Mouse (Mus musculus): ENCODE measurements around the gene Pbx1. TPM values are rescaled to one million over a fixed set of nuclear protein-coding genes. Genes with fewer than 3 reads are reported as not detected.

The Pbx1 gene
- polyA plus RNA-seq, 1 experiment from 2014 or later, result 114 TPM

- Histone ChIP-seq H3K27ac (replicated peaks; ENCODE audit: low read depth, low read length) (peak overlapping the region; percentile 50; the same call in 1 of the 2 replicates), H3K4me1 (ENCODE audit: control insufficient read depth, insufficient read depth, low read length) (peaks cover 33% of the 10 kb centered on the region), H3K27me3 (ENCODE audit: control insufficient read depth, insufficient read depth, low read length) (no peaks in the 10 kb centered on the region), H3K9me3 (ENCODE audit: control insufficient read depth, low read length) (no peaks in the 10 kb centered on the region), H3K4me3 (replicated peaks; ENCODE audit: low read depth, low read length) (no peak overlapping the region), H3K9ac (replicated peaks; ENCODE audit: low read length) (peak overlapping the region; percentile 32; the same call in 1 of the 2 replicates), H3K4me2 (ENCODE audit: low read length) (peak overlapping the region; percentile 37), H3K36me3 (ENCODE audit: control insufficient read depth, insufficient read depth, low read length) (peaks cover 16% of the 10 kb centered on the region)
- 21% methylated on average over 6 of the region's 6 CpGs for WGBS
- peak; percentile 64 for DNase-seq
- no peak for ATAC-seq (ENCODE audit: low FRiP score, low TSS enrichment)
Measured at GRCm38 (mm10) chr1:168417626-168418025, 14.4 kb downstream of the Pbx1 start.

DNA sequence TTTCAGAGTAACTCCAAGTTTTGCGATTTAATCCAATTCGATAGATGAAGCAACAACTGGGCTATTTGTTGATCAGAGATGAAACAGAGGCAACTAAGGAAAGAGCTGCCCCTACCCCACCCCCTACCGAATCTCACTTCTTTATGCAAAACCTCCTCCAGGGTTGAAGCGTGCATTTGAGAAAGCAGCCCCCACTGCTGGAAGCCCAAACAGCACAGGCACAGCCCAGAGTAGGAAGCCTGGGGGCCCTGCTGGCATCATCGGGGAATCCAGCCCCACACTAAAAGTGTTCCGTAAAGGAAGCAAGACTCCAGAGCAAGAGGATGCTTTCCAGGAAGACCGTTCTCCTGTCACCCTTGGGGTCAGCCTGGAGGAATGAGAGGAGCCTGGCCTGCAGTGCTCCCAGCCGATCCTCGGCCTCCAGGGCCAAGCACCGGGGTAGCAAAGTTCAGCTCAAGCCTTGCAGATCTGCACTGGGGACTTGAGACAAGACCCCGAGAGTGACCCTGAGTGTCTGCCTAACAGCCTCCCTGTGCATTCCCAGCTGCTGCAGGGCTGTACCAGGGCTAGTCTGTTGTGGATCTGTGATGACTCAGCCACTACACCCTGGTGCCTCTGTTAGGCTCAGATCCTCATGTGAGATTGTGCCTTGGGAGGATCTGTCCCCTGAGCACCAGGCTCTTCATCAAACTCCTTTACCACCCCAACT is 15.2 kb downstream of the Pbx1 start:
- Histone ChIP-seq H3K27ac (replicated peaks; ENCODE audit: low read depth, low read length) (peak overlapping the region; percentile 22; the same call in 1 of the 2 replicates), H3K36me3 (ENCODE audit: control insufficient read depth, insufficient read depth, low read length) (peaks cover 16% of the 10 kb centered on the region), H3K4me3 (replicated peaks; ENCODE audit: low read depth, low read length) (no peak overlapping the region), H3K9ac (replicated peaks; ENCODE audit: low read length) (no peak overlapping the region), H3K4me1 (ENCODE audit: control insufficient read depth, insufficient read depth, low read length) (peaks cover 33% of the 10 kb centered on the region), H3K27me3 (ENCODE audit: control insufficient read depth, insufficient read depth, low read length) (no peaks in the 10 kb centered on the region), H3K9me3 (ENCODE audit: control insufficient read depth, low read length) (no peaks in the 10 kb centered on the region), H3K4me2 (ENCODE audit: low read length) (peak overlapping the region; percentile 37)
- ATAC-seq (ENCODE audit: low FRiP score, low TSS enrichment), result no peak; the same call in 1 of the 2 replicates
- 12% methylated on average over 11 of the region's 11 CpGs for WGBS
- DNase-seq, result no peak

- 4% methylated on average over 10 of the region's 10 CpGs for WGBS
- Histone ChIP-seq H3K36me3 (ENCODE audit: control insufficient read depth, insufficient read depth, low read length) (peaks cover 31% of the 10 kb centered on the region), H3K27me3 (ENCODE audit: control insufficient read depth, insufficient read depth, low read length) (no peaks in the 10 kb centered on the region), H3K9me3 (ENCODE audit: control insufficient read depth, low read length) (no peaks in the 10 kb centered on the region), H3K27ac (replicated peaks; ENCODE audit: low read depth, low read length) (no peak overlapping the region), H3K4me3 (replicated peaks; ENCODE audit: low read depth, low read length) (no peak overlapping the region), H3K9ac (replicated peaks; ENCODE audit: low read length) (no peak overlapping the region), H3K4me1 (ENCODE audit: control insufficient read depth, insufficient read depth, low read length) (peaks cover 23% of the 10 kb centered on the region; the same call in 1 of the 2 replicates), H3K4me2 (ENCODE audit: low read length) (0 out of 2 replicates have a peak overlapping the region, but pooled peaks have one; percentile 11)
- DNase-seq, result no peak
- peak; percentile 64 for ATAC-seq (ENCODE audit: low FRiP score, low TSS enrichment)
Measured at GRCm38 (mm10) chr1:168410611-168411010, 21.5 kb downstream of the Pbx1 start.

DNA sequence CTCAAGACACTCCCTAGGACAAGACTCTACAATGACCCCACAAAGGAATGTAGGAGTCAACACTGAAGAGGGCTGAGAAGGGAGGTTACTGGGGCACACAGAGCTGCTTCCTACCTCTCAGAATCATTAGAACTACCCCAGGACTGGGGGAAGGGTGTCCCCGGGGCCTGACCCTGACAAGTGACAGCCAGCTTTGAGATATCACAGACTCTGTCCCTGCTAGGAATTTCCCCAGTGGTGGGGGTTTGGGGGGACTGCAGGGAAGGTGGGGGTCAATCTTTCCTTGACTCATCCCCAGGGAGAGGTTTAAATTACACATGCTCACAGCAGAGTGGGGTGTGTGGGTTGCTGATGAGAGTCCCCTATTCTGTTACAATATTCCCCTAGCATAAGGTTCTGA is 22.0 kb downstream of the Pbx1 start:
- no peak for ATAC-seq (ENCODE audit: low FRiP score, low TSS enrichment)

GRCm38 (mm10) chr1:168408757-168409156 is 23.3 kb downstream of the Pbx1 start:
- no peaks in the 10 kb centered on the region for H3K9me3 ChIP-seq (ENCODE audit: control insufficient read depth, low read length)
- peaks cover 18% of the 10 kb centered on the region; the same call in 1 of the 2 replicates for H3K4me1 ChIP-seq (ENCODE audit: control insufficient read depth, insufficient read depth, low read length)
- H3K4me3 ChIP-seq (replicated peaks; ENCODE audit: low read depth, low read length), result no peak overlapping the region
- H3K27ac ChIP-seq (replicated peaks; ENCODE audit: low read depth, low read length), result no peak overlapping the region
- H3K27me3 ChIP-seq (ENCODE audit: control insufficient read depth, insufficient read depth, low read length), result no peaks in the 10 kb centered on the region
- H3K36me3 ChIP-seq (ENCODE audit: control insufficient read depth, insufficient read depth, low read length), result peaks cover 30% of the 10 kb centered on the region
- H3K9ac ChIP-seq (replicated peaks; ENCODE audit: low read length), result no peak overlapping the region
- DNase-seq (no peak), ATAC-seq (ENCODE audit: low FRiP score, low TSS enrichment) (no peak)
- H3K4me2 ChIP-seq (ENCODE audit: low read length), result no peak overlapping the region
- whole genome bisulfite sequencing, result 65% methylated on average over 10 of the region's 10 CpGs

More for the DNA sequence above, 22.0 kb downstream of the Pbx1 start:
- Histone ChIP-seq H3K36me3 (ENCODE audit: control insufficient read depth, insufficient read depth, low read length) (peaks cover 31% of the 10 kb centered on the region), H3K4me1 (ENCODE audit: control insufficient read depth, insufficient read depth, low read length) (peaks cover 19% of the 10 kb centered on the region; the same call in 1 of the 2 replicates), H3K4me3 (replicated peaks; ENCODE audit: low read depth, low read length) (no peak overlapping the region), H3K27ac (replicated peaks; ENCODE audit: low read depth, low read length) (no peak overlapping the region), H3K9ac (replicated peaks; ENCODE audit: low read length) (no peak overlapping the region), H3K9me3 (ENCODE audit: control insufficient read depth, low read length) (no peaks in the 10 kb centered on the region), H3K4me2 (ENCODE audit: low read length) (no peak overlapping the region), H3K27me3 (ENCODE audit: control insufficient read depth, insufficient read depth, low read length) (no peaks in the 10 kb centered on the region)
- no peak for DNase-seq
- 11% methylated on average over 1 of the region's 1 CpGs for WGBS

GRCm38 (mm10) chr1:168407958-168408357 is 24.1 kb downstream of the Pbx1 start:
- Histone ChIP-seq H3K9me3 (ENCODE audit: control insufficient read depth, low read length) (no peaks in the 10 kb centered on the region), H3K36me3 (ENCODE audit: control insufficient read depth, insufficient read depth, low read length) (peaks cover 25% of the 10 kb centered on the region), H3K4me1 (ENCODE audit: control insufficient read depth, insufficient read depth, low read length) (peaks cover 24% of the 10 kb centered on the region; the same call in 1 of the 2 replicates), H3K9ac (replicated peaks; ENCODE audit: low read length) (no peak overlapping the region), H3K27ac (replicated peaks; ENCODE audit: low read depth, low read length) (no peak overlapping the region), H3K27me3 (ENCODE audit: control insufficient read depth, insufficient read depth, low read length) (no peaks in the 10 kb centered on the region), H3K4me3 (replicated peaks; ENCODE audit: low read depth, low read length) (no peak overlapping the region), H3K4me2 (ENCODE audit: low read length) (no peak overlapping the region)
- DNase-seq, result no peak
- ATAC-seq (ENCODE audit: low FRiP score, low TSS enrichment), result no peak
- WGBS, result 83% methylated on average over 7 of the region's 7 CpGs

DNA sequence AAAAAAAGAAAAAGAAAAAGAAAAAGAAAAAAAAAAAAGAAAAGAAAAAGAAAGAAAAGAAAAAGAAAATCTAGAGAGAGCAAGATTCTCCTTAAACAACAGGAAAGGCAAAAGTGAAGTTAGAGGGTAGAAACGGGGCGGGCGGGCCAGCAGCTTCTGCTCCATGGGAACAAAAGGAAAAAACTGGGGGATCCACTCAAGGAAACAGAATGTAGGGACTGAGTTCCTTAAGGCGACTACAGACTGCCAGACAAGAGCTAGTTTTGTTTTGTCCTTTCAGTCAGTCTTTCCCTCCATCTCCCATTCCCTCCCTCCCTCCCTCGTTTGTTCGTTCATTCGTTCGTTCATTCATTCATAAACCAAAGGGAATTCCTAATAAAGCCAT is 25.8 kb downstream of the Pbx1 start:
- Histone ChIP-seq H3K4me2 (ENCODE audit: low read length) (no peak overlapping the region), H3K4me3 (replicated peaks; ENCODE audit: low read depth, low read length) (no peak overlapping the region), H3K4me1 (ENCODE audit: control insufficient read depth, insufficient read depth, low read length) (peaks cover 32% of the 10 kb centered on the region), H3K36me3 (ENCODE audit: control insufficient read depth, insufficient read depth, low read length) (peaks cover 27% of the 10 kb centered on the region), H3K27ac (replicated peaks; ENCODE audit: low read depth, low read length) (no peak overlapping the region), H3K9ac (replicated peaks; ENCODE audit: low read length) (no peak overlapping the region), H3K9me3 (ENCODE audit: control insufficient read depth, low read length) (no peaks in the 10 kb centered on the region), H3K27me3 (ENCODE audit: control insufficient read depth, insufficient read depth, low read length) (no peaks in the 10 kb centered on the region)
- no peak for ATAC-seq (ENCODE audit: low FRiP score, low TSS enrichment)
- no peak for DNase-seq
- WGBS, result 21% methylated on average over 8 of the region's 8 CpGs

DNA sequence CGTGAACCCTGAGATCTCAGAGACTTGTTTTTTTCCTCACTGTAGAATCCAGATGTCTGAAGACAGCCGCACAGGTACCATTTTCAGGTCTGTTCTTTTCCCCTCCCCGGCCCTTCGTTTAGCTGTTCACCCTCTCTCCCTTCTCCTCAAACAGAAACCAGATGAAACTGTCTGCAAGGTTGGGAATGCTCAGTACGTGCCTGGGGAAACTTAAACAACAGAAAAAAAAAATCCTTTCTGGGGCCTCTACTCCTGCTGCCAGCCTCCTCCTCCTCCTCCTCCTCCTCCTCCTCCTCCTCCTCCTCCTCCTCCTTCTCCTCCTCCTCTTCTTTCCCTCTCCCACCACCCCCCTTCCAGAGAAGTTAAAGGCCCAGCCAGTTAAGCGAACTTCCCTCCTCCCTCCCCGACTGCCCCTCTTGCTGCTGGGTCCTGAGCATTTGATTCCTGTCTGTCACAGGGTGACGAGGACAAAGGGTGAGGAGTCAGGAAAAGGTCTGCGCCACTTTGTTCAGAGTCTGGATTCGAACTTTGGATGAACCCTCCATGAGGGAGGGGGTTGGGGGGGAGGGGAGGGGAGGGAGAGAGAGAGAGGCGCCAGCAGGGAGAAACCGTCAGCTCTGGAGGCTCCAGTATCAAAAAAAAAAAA is 26.3 kb downstream of the Pbx1 start:
- Histone ChIP-seq H3K4me3 (replicated peaks; ENCODE audit: low read depth, low read length) (no peak overlapping the region), H3K9ac (replicated peaks; ENCODE audit: low read length) (no peak overlapping the region), H3K27ac (replicated peaks; ENCODE audit: low read depth, low read length) (no peak overlapping the region), H3K27me3 (ENCODE audit: control insufficient read depth, insufficient read depth, low read length) (no peaks in the 10 kb centered on the region), H3K4me1 (ENCODE audit: control insufficient read depth, insufficient read depth, low read length) (peaks cover 27% of the 10 kb centered on the region), H3K36me3 (ENCODE audit: control insufficient read depth, insufficient read depth, low read length) (peaks cover 27% of the 10 kb centered on the region), H3K9me3 (ENCODE audit: control insufficient read depth, low read length) (no peaks in the 10 kb centered on the region), H3K4me2 (ENCODE audit: low read length) (no peak overlapping the region)
- 28% methylated on average over 12 of the region's 12 CpGs for WGBS
- ATAC-seq (ENCODE audit: low FRiP score, low TSS enrichment) (no peak), DNase-seq (no peak)

Data from midbrain, embryonic 14.5 days (tissue).